Mouse (Mus musculus) limb, embryonic 14.5 days (tissue): ENCODE data around the gene Ercc1. TPM values are rescaled to one million over a fixed set of nuclear protein-coding genes. Genes with fewer than 3 reads are reported as not detected.

Source experiments
- ATAC-seq: fragments of 200-750 bp; cut with Nextera tagmentation; 2 replicates; pipeline ENCODE4 v1.8.0; 2017; ENCODE audit warnings: low read depth, moderate number of reproducible peaks, moderate TSS enrichment; ENCODE audit not compliant: low FRiP score
- DNase-seq: peaks from one replicate; pipeline ENCODE4 v3.0.0-alpha.2; 2015; ENCODE audit warnings: low spot score
- H3K27ac ChIP-seq: fragments of 300-500 bp; sonication (generic); replicated peaks from 2 replicates; pipeline ENCODE4 v1.5.1; 2014; ENCODE audit warnings: low read depth, mild to moderate bottlenecking, low read length, moderate library complexity, mixed read lengths
- H3K27me3 ChIP-seq: fragments of 300-500 bp; sonication (generic); 2 replicates; pipeline ENCODE4 v1.6.1; 2014; ENCODE audit warnings: low read length, mixed read lengths; ENCODE audit not compliant: control insufficient read depth, insufficient read depth
- H3K36me3 ChIP-seq: fragments of 300-500 bp; sonication (generic); 2 replicates; pipeline ENCODE4 v1.6.1; 2014; ENCODE audit warnings: mild to moderate bottlenecking, low read length, moderate library complexity, mixed read lengths; ENCODE audit not compliant: control insufficient read depth, insufficient read depth
- H3K4me1 ChIP-seq: fragments of 300-500 bp; sonication (generic); 2 replicates; pipeline ENCODE4 v1.6.1; 2014; ENCODE audit warnings: antibody characterized with exemption, low read length, mixed read lengths; ENCODE audit not compliant: control insufficient read depth, insufficient read depth
- H3K4me2 ChIP-seq: fragments of 300-500 bp; sonication (generic); replicated peaks from 2 replicates; pipeline ENCODE4 v1.6.1; 2014; ENCODE audit warnings: low read depth, mild to moderate bottlenecking, low read length, moderate library complexity; ENCODE audit not compliant: severe bottlenecking
- H3K4me3 ChIP-seq: fragments of 300-500 bp; sonication (generic); replicated peaks from 2 replicates; pipeline ENCODE4 v1.5.1; 2014; ENCODE audit warnings: low read length
- H3K9ac ChIP-seq: fragments of 300-500 bp; sonication (generic); 2 replicates; pipeline ENCODE4 v1.6.1; 2014; ENCODE audit warnings: mild to moderate bottlenecking, low read depth, low read length, moderate library complexity; ENCODE audit not compliant: severe bottlenecking
- H3K9me3 ChIP-seq: fragments of 300-500 bp; sonication (generic); 2 replicates; pipeline ENCODE4 v1.6.1; 2016; ENCODE audit warnings: low read length; ENCODE audit not compliant: control insufficient read depth
- POLR2A ChIP-seq: fragments of 200-500 bp; IDR thresholded peaks from 2 replicates; pipeline ENCODE4 v1.8.0; 2012; ENCODE audit warnings: inconsistent platforms, mild to moderate bottlenecking, moderate library complexity, borderline replicate concordance; ENCODE audit not compliant: insufficient read depth, insufficient read length; ENCODE audit errors: extremely low read depth
- WGBS: fragments of 180-500 bp; shearing (Covaris S2); extraction: QIAGEN DNeasy Blood & Tissue Kit; methylation state at CpG from one replicate; pipeline ENCODE4 v1.1.7; 2014; 5-methylcytosine and 5-hydroxymethylcytosine counted together
- polyA plus RNA-seq, 2 experiments: library from polyadenylated mRNA; depleted of rRNA in 1 of 2; stranded (reverse) in 1 of 2; unstranded in 1 of 2; fragments of >200 nt; fragmentation: Nextera tagmentation in 1 of 2; extraction: Ambion mirVana in 1 of 2; gene quantifications; 2 replicates each; pipeline versions ENCODE4 v1.2.1 to v1.2.3; 2012 to 2014

The Ercc1 gene
- polyA plus RNA-seq, 2 experiments, result 72.3 to 74.3 TPM

GRCm38 (mm10) chr7:19382166-19382541 lies 37.6 kb downstream of the Ercc1 start:
- Histone ChIP-seq H3K4me2 (peak overlapping the region; percentile 58), H3K27me3 (no peaks in the 10 kb centered on the region), H3K9ac (peak overlapping the region; percentile 56), H3K9me3 (no peaks in the 10 kb centered on the region), H3K36me3 (peaks cover 46% of the 10 kb centered on the region), H3K4me3 (peak overlapping the region; percentile 55), H3K4me1 (0 out of 2 replicates have a peak, but pooled peaks cover 4% of the 10 kb centered on the region), H3K27ac (0 out of 2 replicates have a peak overlapping the region, but pooled peaks have one; percentile 38)
- WGBS, result 0% methylated on average over 13 of the region's 37 CpGs
- ATAC-seq (peak; percentile 68), DNase-seq (no peak)
- no peak for TF ChIP-seq POLR2A

- WGBS, result 90% methylated on average over 9 of the region's 9 CpGs
- H3K9ac ChIP-seq, result no peak overlapping the region
- H3K27ac ChIP-seq, result no peak overlapping the region
- no peaks in the 10 kb centered on the region for H3K9me3 ChIP-seq
- ATAC-seq (no peak), DNase-seq (no peak)
- H3K27me3 ChIP-seq, result no peaks in the 10 kb centered on the region
- TF ChIP-seq POLR2A, result no peak
- peaks cover 50% of the 10 kb centered on the region for H3K36me3 ChIP-seq
- H3K4me2 ChIP-seq, result no peak overlapping the region
- 0 out of 2 replicates have a peak, but pooled peaks cover 4% of the 10 kb centered on the region for H3K4me1 ChIP-seq
- no peak overlapping the region for H3K4me3 ChIP-seq
Observed at GRCm38 (mm10) chr7:19383708-19384107, 39.1 kb downstream of the Ercc1 start.

GRCm38 (mm10) chr7:19388699-19389413 lies 44.3 kb downstream of the Ercc1 start:
- Histone ChIP-seq H3K36me3 (peaks cover 96% of the 10 kb centered on the region), H3K9me3 (no peaks in the 10 kb centered on the region), H3K4me3 (no peak overlapping the region), H3K27ac (no peak overlapping the region), H3K4me2 (no peak overlapping the region), H3K27me3 (no peaks in the 10 kb centered on the region), H3K4me1 (no peaks in the 10 kb centered on the region), H3K9ac (no peak overlapping the region)
- DNase-seq (peak; percentile 20), ATAC-seq (peak; percentile 32; the same call in 1 of the 2 replicates)
- TF ChIP-seq POLR2A, result no peak
- WGBS, result 87% methylated on average over 9 of the region's 10 CpGs

GRCm38 (mm10) chr7:19394484-19394883 lies 49.9 kb downstream of the Ercc1 start:
- Histone ChIP-seq H3K9ac (no peak overlapping the region), H3K9me3 (no peaks in the 10 kb centered on the region), H3K4me1 (no peaks in the 10 kb centered on the region; the same call in 1 of the 2 replicates), H3K27ac (no peak overlapping the region), H3K4me3 (no peak overlapping the region), H3K4me2 (no peak overlapping the region), H3K36me3 (peaks cover 63% of the 10 kb centered on the region), H3K27me3 (no peaks in the 10 kb centered on the region)
- TF ChIP-seq POLR2A, result no peak
- ATAC-seq (no peak), DNase-seq (no peak)
- 86% methylated on average over 8 of the region's 8 CpGs for WGBS

- no peak overlapping the region for H3K27ac ChIP-seq
- H3K4me1 ChIP-seq, result no peaks in the 10 kb centered on the region; the same call in 1 of the 2 replicates
- DNase-seq, result no peak
- H3K9me3 ChIP-seq, result peaks cover 6% of the 10 kb centered on the region
- H3K36me3 ChIP-seq, result peaks cover 12% of the 10 kb centered on the region
- TF ChIP-seq POLR2A, result no peak
- peak overlapping the region; percentile 45; the same call in 1 of the 2 replicates for H3K9ac ChIP-seq
- peak overlapping the region; percentile 26 for H3K4me3 ChIP-seq
- peak overlapping the region; percentile 52 for H3K4me2 ChIP-seq
- peaks cover 25% of the 10 kb centered on the region for H3K27me3 ChIP-seq
- 2% methylated on average over 27 of the region's 27 CpGs for WGBS
- 0 out of 2 replicates have a peak, but pooled peaks have one; percentile 18 for ATAC-seq
Observed at GRCm38 (mm10) chr7:19399496-19400280, 55.1 kb downstream of the Ercc1 start.
